ENCODE assay signal across 10 mouse cellular contexts in the genomic region with DNA sequence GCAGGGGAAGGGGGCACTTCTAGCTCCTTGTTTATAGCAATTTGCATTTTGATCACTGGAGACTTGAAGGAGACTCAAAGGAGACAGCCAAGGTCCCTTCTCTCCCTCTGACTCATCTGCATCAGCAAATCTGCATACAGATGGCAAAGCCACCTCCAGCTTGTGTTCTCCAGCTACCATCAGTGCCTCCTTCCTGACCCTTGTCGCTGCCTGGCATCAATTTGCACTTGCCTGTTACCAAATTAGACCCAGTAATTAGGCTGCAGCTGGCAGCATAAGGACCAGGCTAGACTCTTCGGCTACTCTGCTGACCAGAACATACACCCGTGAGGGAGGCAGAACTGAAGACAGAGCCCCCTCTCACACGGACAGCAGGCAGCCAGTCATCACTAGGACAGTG.
A peak's percentile ranks its signal among the peaks of the same experiment; 100 is the strongest.
DNase-seq lines count a peak whose midpoint lies in the region; ATAC-seq and TF ChIP-seq lines count a peak whose summit lies in the region.
"Had no signal": no experiment of that assay in that cellular context is flagged by ENCODE, and none has a peak within 500 bp of the region (broad histone marks: within the 10 kb centered on the region; RNA-seq: fewer than 3 reads in every experiment).

No protein-coding gene starts in this region.

- ATAC-seq in intestine, postnatal 0 days: 0 out of 2 replicates have a peak, but pooled peaks have one; percentile 33
- no peak for ATAC-seq in intestine, embryonic 16.5 days
- no peak for ATAC-seq in hindbrain, embryonic 13.5 days (ENCODE audit: low FRiP score)

- no peaks in the 10 kb centered on the region for H3K4me1 ChIP-seq in intestine, postnatal 0 days (replicated peaks; ENCODE audit: control insufficient read depth, insufficient read depth, low read length)
- H3K4me1 ChIP-seq in intestine, embryonic 16.5 days (ENCODE audit: control insufficient read depth, insufficient read depth, low read length): no peaks in the 10 kb centered on the region
- peaks cover 24% of the 10 kb centered on the region for H3K4me1 ChIP-seq in hindbrain, embryonic 13.5 days (replicated peaks)
- H3K4me1 ChIP-seq in cerebellum, adult 2 months (ENCODE audit: control insufficient read depth, insufficient read depth, low read length): no peaks in the 10 kb centered on the region; the same call in 1 of the 2 replicates
- H3K4me1 ChIP-seq: liver, embryonic 13.5 days had no signal

- no peaks in the 10 kb centered on the region for H3K36me3 ChIP-seq in intestine, postnatal 0 days (ENCODE audit: control insufficient read depth, insufficient read depth)
- H3K36me3 ChIP-seq in intestine, embryonic 16.5 days (ENCODE audit: control insufficient read depth, insufficient read depth, low read length): no peaks in the 10 kb centered on the region
- no peaks in the 10 kb centered on the region for H3K36me3 ChIP-seq in hindbrain, embryonic 13.5 days
- H3K36me3 ChIP-seq: liver, embryonic 13.5 days had no signal

- TF ChIP-seq POLR2A in cerebellum, adult 2 months (IDR thresholded peaks at IDR 0.05; ENCODE audit: borderline replicate concordance, insufficient read depth, low read length): no peak

- no peak overlapping the region for H3K4me3 ChIP-seq in intestine, postnatal 0 days (ENCODE audit: low read depth, low read length)
- no peak overlapping the region for H3K4me3 ChIP-seq in intestine, embryonic 16.5 days (ENCODE audit: low read length)
- H3K4me3 ChIP-seq in hindbrain, embryonic 13.5 days: no peak overlapping the region
- H3K4me3 ChIP-seq in cerebellum, adult 2 months (replicated peaks; ENCODE audit: insufficient read depth, low read depth, low read length): no peak overlapping the region
- H3K4me3 ChIP-seq: liver, embryonic 13.5 days had no signal

- peak; percentile 43 to 55 for DNase-seq in right cerebral cortex, postnatal 10 days (ENCODE audit: low spot score in 2 of 2)
- DNase-seq in right cerebral cortex, postnatal 14 days: no peak
- no peak for DNase-seq in kidney, adult 9 months
- DNase-seq in cerebellum, adult 2 months: no peak
- DNase-seq: heart, adult 11 months; liver, embryonic 13.5 days; lung, postnatal 4 days had no signal

- TF ChIP-seq CTCF in intestine, postnatal 0 days (IDR thresholded peaks at IDR 0.05; ENCODE audit: low read depth): no peak
- TF ChIP-seq CTCF in cerebellum, adult 2 months (IDR thresholded peaks at IDR 0.05; ENCODE audit: borderline replicate concordance, insufficient read depth, low read depth, low read length): no peak

- H3K9me3 ChIP-seq in intestine, postnatal 0 days (ENCODE audit: control insufficient read depth): no peaks in the 10 kb centered on the region
- H3K9me3 ChIP-seq in intestine, embryonic 16.5 days (ENCODE audit: control insufficient read depth, low read length): no peaks in the 10 kb centered on the region
- no peaks in the 10 kb centered on the region for H3K9me3 ChIP-seq in hindbrain, embryonic 13.5 days
- H3K9me3 ChIP-seq: liver, embryonic 13.5 days had no signal

- no peaks in the 10 kb centered on the region for H3K27me3 ChIP-seq in intestine, postnatal 0 days (replicated peaks; ENCODE audit: control insufficient read depth, insufficient read depth, low read length)
- H3K27me3 ChIP-seq in intestine, embryonic 16.5 days (replicated peaks; ENCODE audit: control insufficient read depth, insufficient read depth, low read length): no peaks in the 10 kb centered on the region
- no peaks in the 10 kb centered on the region for H3K27me3 ChIP-seq in hindbrain, embryonic 13.5 days
- H3K27me3 ChIP-seq in cerebellum, adult 2 months (ENCODE audit: control insufficient read depth, insufficient read depth, low read length): no peaks in the 10 kb centered on the region
- H3K27me3 ChIP-seq: liver, embryonic 13.5 days had no signal

- H3K27ac ChIP-seq in intestine, postnatal 0 days (ENCODE audit: low read depth, low read length): no peak overlapping the region
- H3K27ac ChIP-seq in intestine, embryonic 16.5 days (ENCODE audit: low read length): no peak overlapping the region
- peak overlapping the region; percentile 55 for H3K27ac ChIP-seq in hindbrain, embryonic 13.5 days
- no peak overlapping the region for H3K27ac ChIP-seq in cerebellum, adult 2 months (ENCODE audit: insufficient read depth, low read length)
- H3K27ac ChIP-seq: liver, embryonic 13.5 days had no signal

- no peak overlapping the region for H3K9ac ChIP-seq in intestine, postnatal 0 days (ENCODE audit: low read depth, low read length)
- H3K9ac ChIP-seq in intestine, embryonic 16.5 days (ENCODE audit: low read depth, low read length): no peak overlapping the region
- H3K9ac ChIP-seq in hindbrain, embryonic 13.5 days: no peak overlapping the region
- H3K9ac ChIP-seq: liver, embryonic 13.5 days had no signal

- 45% methylated on average over 4 of the region's 4 CpGs for WGBS in intestine, postnatal 0 days
- 38% methylated on average over 4 of the region's 4 CpGs for WGBS in intestine, embryonic 16.5 days
- 20% methylated on average over 4 of the region's 4 CpGs for WGBS in hindbrain, embryonic 13.5 days
- 29% methylated on average over 4 of the region's 4 CpGs for WGBS in cerebellum, adult 2 months

- no peak overlapping the region for H3K4me2 ChIP-seq in intestine, postnatal 0 days (replicated peaks; ENCODE audit: low read depth)
- H3K4me2 ChIP-seq in intestine, embryonic 16.5 days (ENCODE audit: low read depth, low read length): no peak overlapping the region
- no peak overlapping the region for H3K4me2 ChIP-seq in hindbrain, embryonic 13.5 days
- H3K4me2 ChIP-seq: liver, embryonic 13.5 days had no signal

Comparison
In these comparisons a context has a peak if more than half of its experiments do, and no peak if none do; other contexts are left out.
1. DNase-seq: peak in right cerebral cortex, postnatal 10 days (2 of 2); none in right cerebral cortex, postnatal 14 days (single experiment), kidney, adult 9 months (single experiment) and cerebellum, adult 2 months (0 of 2).